Mouse (Mus musculus): ENCODE data around the gene Tnfrsf21. TPM values are rescaled to one million over a fixed set of nuclear protein-coding genes. Genes with fewer than 3 reads are reported as not detected.

Tnfrsf21 gene
- polyA plus RNA-seq, 1 experiment from 2014 or later: 39.6 TPM

DNA sequence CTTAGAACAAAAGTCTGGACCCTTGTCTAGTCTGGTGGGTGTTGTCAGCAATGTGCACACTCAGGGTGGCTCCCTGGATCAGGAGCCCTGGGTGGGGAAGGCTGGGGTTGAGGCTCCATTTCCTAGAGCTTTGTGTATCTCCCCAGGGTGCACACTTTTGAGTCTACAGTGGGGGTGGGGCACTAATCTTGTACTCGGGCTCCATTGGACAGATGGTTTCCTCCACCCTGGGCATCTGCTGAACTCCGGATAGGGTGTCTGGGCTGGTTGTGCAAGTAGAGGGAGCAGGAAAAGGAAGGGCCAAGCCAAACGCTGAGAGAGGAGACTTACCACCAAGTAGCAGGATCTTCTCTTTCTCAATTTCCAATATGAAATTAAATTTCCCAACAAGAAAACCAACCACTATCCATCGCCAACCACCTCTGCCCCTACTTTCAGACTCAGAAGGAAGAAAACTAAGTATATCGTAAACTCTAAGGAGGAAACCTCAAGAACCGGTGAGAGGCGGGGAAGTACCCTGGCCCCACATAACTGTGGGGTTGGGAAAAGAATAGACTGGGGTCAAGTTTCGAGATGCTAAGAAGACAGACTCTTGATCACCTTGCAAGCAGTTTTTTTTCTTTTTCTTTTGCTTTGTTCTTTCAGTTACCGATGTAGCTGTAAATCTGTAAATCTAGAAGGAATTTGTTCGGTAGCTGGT, 19.9 kb downstream of the Tnfrsf21 start:
- Histone ChIP-seq H3K27me3 (ENCODE audit: insufficient read depth, low read length) (no peaks in the 10 kb centered on the region), H3K9me3 (ENCODE audit: low read depth, low read length) (no peaks in the 10 kb centered on the region), H3K36me3 (ENCODE audit: insufficient read depth) (peaks cover 36% of the 10 kb centered on the region), H3K4me3 (ENCODE audit: low read depth, low read length) (no peak overlapping the region), H3K9ac (no peak overlapping the region), H3K27ac (ENCODE audit: low read depth) (no peak overlapping the region), H3K4me2 (no peak overlapping the region), H3K4me1 (ENCODE audit: insufficient read depth) (no peaks in the 10 kb centered on the region)
- TF ChIP-seq CTCF (IDR thresholded peaks at IDR 0.05; ENCODE audit: low read depth): no peak
- no peak for ATAC-seq (ENCODE audit: insufficient read depth)
- WGBS: 85% methylated on average over 10 of the region's 10 CpGs
- DNase-seq: no peak

DNA sequence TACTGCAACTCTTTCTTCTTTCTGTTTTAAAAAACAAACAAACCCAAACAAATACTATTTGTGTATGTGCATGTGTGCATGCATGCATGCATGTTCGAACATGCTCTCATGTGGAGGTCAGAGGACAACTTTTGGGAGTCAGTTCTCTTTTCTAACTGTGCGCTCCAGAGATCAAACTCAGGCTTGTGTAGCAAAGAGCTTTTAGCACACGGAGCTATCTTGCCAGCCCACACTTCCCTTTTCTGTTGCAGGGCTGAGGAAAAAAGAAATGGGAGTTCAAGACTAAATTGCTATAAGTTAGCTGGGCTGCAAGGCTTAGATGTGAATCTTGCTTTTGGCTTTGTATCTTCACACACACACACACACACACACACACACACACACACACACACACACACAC, 24.2 kb downstream of the Tnfrsf21 start:
- H3K27ac ChIP-seq (ENCODE audit: low read depth): no peak overlapping the region
- H3K4me2 ChIP-seq: no peak overlapping the region
- H3K27me3 ChIP-seq (ENCODE audit: insufficient read depth, low read length): no peaks in the 10 kb centered on the region
- no peaks in the 10 kb centered on the region for H3K4me1 ChIP-seq (ENCODE audit: insufficient read depth)
- ATAC-seq (ENCODE audit: insufficient read depth): no peak
- no peaks in the 10 kb centered on the region for H3K9me3 ChIP-seq (ENCODE audit: low read depth, low read length)
- H3K9ac ChIP-seq: no peak overlapping the region
- H3K4me3 ChIP-seq (ENCODE audit: low read depth, low read length): no peak overlapping the region
- H3K36me3 ChIP-seq (ENCODE audit: insufficient read depth): peaks cover 45% of the 10 kb centered on the region
- no peak for TF ChIP-seq CTCF (IDR thresholded peaks at IDR 0.05; ENCODE audit: low read depth)
- WGBS: 82% methylated on average over 3 of the region's 3 CpGs
- no peak for DNase-seq

DNA sequence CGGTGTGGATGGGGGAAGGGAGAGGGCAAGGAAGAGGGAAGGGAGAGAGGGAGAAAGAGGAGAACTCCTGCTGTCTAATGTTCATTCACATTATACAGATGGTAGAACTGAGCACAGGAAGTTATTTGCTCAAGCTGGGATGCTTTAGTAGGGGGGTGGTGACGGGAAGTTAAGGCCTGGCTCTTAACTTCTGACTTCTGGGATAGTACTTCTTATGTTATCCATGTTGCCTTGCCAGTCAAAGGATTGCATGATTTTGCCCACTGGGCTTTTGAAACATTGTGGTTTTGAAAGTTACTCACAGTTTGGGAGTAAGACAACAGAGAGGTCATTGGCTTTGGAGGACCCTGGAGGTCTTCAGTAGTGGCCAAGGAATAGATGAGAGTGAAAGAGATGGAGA, 34.3 kb downstream of the Tnfrsf21 start:
- Histone ChIP-seq H3K27ac (ENCODE audit: low read depth) (no peak overlapping the region), H3K36me3 (ENCODE audit: insufficient read depth) (no peaks in the 10 kb centered on the region), H3K27me3 (ENCODE audit: insufficient read depth, low read length) (no peaks in the 10 kb centered on the region), H3K9ac (no peak overlapping the region), H3K4me3 (ENCODE audit: low read depth, low read length) (no peak overlapping the region), H3K4me2 (no peak overlapping the region), H3K9me3 (ENCODE audit: low read depth, low read length) (no peaks in the 10 kb centered on the region), H3K4me1 (ENCODE audit: insufficient read depth) (no peaks in the 10 kb centered on the region)
- ATAC-seq (ENCODE audit: insufficient read depth): no peak
- WGBS: 91% methylated on average over 2 of the region's 2 CpGs
- no peak for TF ChIP-seq CTCF (IDR thresholded peaks at IDR 0.05; ENCODE audit: low read depth)
- no peak for DNase-seq

DNA sequence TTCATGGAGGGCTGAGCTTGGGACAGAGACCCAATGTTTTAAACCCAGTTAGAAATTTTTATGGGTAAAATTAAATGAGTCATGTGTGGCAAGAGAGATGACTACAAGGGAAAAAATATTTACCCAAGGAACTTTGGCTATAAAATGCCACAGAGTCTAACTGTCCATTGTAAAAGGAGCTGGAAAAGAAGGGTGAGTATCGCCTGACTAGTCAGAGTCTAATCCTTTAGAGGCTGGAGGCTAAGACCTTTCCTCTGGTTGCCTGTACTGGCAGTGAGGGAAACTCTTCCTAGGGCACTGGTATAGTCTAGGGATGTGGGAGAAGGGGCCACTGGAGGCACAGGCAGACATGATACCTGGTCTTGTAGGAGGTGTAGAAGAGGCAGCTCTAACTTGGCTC, 36.4 kb downstream of the Tnfrsf21 start:
- no peak overlapping the region for H3K4me3 ChIP-seq (ENCODE audit: low read depth, low read length)
- no peaks in the 10 kb centered on the region for H3K9me3 ChIP-seq (ENCODE audit: low read depth, low read length)
- WGBS: 86% methylated on average over 1 of the region's 1 CpGs
- ATAC-seq (ENCODE audit: insufficient read depth) (no peak), DNase-seq (no peak)
- H3K4me1 ChIP-seq (ENCODE audit: insufficient read depth): no peaks in the 10 kb centered on the region
- no peaks in the 10 kb centered on the region for H3K36me3 ChIP-seq (ENCODE audit: insufficient read depth)
- H3K27ac ChIP-seq (ENCODE audit: low read depth): no peak overlapping the region
- TF ChIP-seq CTCF (IDR thresholded peaks at IDR 0.05; ENCODE audit: low read depth): no peak
- H3K4me2 ChIP-seq: no peak overlapping the region
- no peak overlapping the region for H3K9ac ChIP-seq
- no peaks in the 10 kb centered on the region for H3K27me3 ChIP-seq (ENCODE audit: insufficient read depth, low read length)

DNA sequence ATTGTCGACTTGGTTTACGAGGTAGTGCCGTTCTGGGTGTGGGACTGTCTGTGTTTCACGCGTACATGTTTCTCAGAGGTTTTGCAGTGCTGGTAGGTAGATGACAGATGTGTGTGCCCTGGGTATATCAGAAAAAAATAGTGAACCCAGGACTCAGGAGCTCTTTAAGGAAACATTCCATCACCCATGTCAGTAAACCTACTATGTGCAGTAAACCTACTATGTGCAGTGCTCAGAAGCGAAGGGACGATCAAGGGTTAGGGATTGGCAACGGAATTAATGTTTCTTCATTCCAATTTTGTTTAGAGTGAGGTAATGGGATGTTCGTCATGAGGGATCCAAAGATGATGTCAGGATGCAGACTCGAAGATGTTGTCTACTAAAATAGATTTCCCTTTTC, 37.6 kb downstream of the Tnfrsf21 start:
- DNase-seq (no peak), ATAC-seq (ENCODE audit: insufficient read depth) (no peak)
- no peak overlapping the region for H3K4me2 ChIP-seq
- no peak for TF ChIP-seq CTCF (IDR thresholded peaks at IDR 0.05; ENCODE audit: low read depth)
- 92% methylated on average over 10 of the region's 10 CpGs for WGBS
- H3K27ac ChIP-seq (ENCODE audit: low read depth): no peak overlapping the region
- H3K4me1 ChIP-seq (ENCODE audit: insufficient read depth): no peaks in the 10 kb centered on the region
- no peaks in the 10 kb centered on the region for H3K9me3 ChIP-seq (ENCODE audit: low read depth, low read length)
- no peaks in the 10 kb centered on the region for H3K27me3 ChIP-seq (ENCODE audit: insufficient read depth, low read length)
- H3K36me3 ChIP-seq (ENCODE audit: insufficient read depth): no peaks in the 10 kb centered on the region
- no peak overlapping the region for H3K4me3 ChIP-seq (ENCODE audit: low read depth, low read length)
- H3K9ac ChIP-seq: no peak overlapping the region

DNA sequence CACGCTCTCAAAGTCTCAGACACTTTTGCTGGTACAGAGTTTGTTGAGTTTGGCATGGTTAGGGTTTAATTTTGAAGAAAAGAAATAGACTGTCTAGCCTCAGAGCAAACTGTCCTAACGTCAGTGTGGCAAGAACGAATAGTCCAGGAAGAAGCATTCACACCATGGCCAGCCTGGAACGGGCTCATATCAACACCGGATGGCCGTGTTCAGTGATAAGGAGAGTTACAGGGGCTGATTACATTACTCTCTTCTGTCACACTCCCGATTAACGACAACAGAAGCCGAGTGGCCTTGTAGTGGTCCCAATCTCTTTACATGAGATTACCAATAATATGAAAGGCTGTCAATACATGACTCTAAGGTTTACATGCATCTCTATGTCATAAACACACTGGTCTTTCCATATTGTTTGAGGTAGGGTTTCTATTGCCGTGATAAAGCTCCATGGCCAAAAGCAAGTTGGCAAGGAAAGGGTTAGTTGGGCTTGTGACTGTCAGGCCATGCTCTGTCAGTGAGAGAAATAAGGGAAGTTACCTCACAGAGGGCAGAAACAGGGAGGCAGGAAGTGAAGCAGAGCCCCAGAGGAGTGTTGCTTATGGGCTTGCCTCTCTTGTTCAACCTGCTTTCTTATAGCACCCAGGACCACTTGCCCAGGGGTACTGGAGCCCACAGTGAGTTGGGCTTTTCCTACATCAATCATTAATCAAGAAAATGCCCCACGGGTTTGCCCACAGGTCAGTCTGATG, 42.1 kb downstream of the Tnfrsf21 start:
- 61% methylated on average over 11 of the region's 11 CpGs for WGBS
- H3K27ac ChIP-seq (ENCODE audit: low read depth): no peak overlapping the region
- H3K27me3 ChIP-seq (ENCODE audit: insufficient read depth, low read length): no peaks in the 10 kb centered on the region
- H3K4me2 ChIP-seq: no peak overlapping the region
- no peak overlapping the region for H3K4me3 ChIP-seq (ENCODE audit: low read depth, low read length)
- no peak; the same call in 1 of the 2 replicates for ATAC-seq (ENCODE audit: insufficient read depth)
- TF ChIP-seq CTCF (IDR thresholded peaks at IDR 0.05; ENCODE audit: low read depth): no peak
- no peaks in the 10 kb centered on the region for H3K9me3 ChIP-seq (ENCODE audit: low read depth, low read length)
- DNase-seq: no peak
- H3K4me1 ChIP-seq (ENCODE audit: insufficient read depth): no peaks in the 10 kb centered on the region
- H3K9ac ChIP-seq: no peak overlapping the region
- H3K36me3 ChIP-seq (ENCODE audit: insufficient read depth): no peaks in the 10 kb centered on the region

DNA sequence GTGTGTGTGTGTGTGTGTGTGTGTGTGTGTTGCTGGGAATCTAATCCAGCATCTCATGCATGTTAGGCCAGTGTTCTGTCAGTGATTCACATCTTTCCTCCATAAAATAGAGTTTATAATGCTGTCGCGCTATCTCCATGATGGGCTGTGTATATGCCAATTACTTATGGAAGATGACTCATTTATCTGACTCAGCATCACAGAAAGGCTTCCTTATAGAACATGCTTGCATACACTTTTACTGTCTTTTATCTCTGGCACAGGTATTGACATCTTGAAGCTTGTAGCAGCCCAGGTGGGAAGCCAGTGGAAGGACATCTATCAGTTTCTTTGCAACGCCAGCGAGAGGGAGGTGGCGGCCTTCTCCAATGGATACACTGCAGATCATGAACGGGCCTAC, 48.4 kb downstream of the Tnfrsf21 start:
- Histone ChIP-seq H3K4me1 (ENCODE audit: insufficient read depth) (no peaks in the 10 kb centered on the region), H3K9ac (no peak overlapping the region), H3K4me2 (no peak overlapping the region), H3K4me3 (ENCODE audit: low read depth, low read length) (no peak overlapping the region), H3K36me3 (ENCODE audit: insufficient read depth) (no peaks in the 10 kb centered on the region), H3K27ac (ENCODE audit: low read depth) (no peak overlapping the region), H3K9me3 (ENCODE audit: low read depth, low read length) (no peaks in the 10 kb centered on the region), H3K27me3 (ENCODE audit: insufficient read depth, low read length) (no peaks in the 10 kb centered on the region)
- WGBS: 93% methylated on average over 6 of the region's 6 CpGs
- no peak for DNase-seq
- no peak for ATAC-seq (ENCODE audit: insufficient read depth)
- no peak for TF ChIP-seq CTCF (IDR thresholded peaks at IDR 0.05; ENCODE audit: low read depth)

Data from lung, embryonic 14.5 days (tissue).